Mouse (Mus musculus) lung, embryonic 14.5 days (tissue): ENCODE results near the gene Ptprm. TPM values are rescaled to one million over a fixed set of nuclear protein-coding genes. Genes with fewer than 3 reads are reported as not detected.
A peak's percentile ranks its signal among the peaks of the same experiment; 100 is the strongest.

Experiments used
- ATAC-seq: fragments of 200-750 bp; cut with Nextera tagmentation; 2 replicates; pipeline ENCODE4 v1.8.0; 2017; ENCODE audit warnings: mild to moderate bottlenecking, moderate TSS enrichment, moderate library complexity; ENCODE audit not compliant: insufficient read depth
- DNase-seq: peaks from one replicate; pipeline ENCODE4 v3.0.0-alpha.2; 2015
- H3K27ac ChIP-seq: fragments of 300-500 bp; sonication (generic); 2 replicates; pipeline ENCODE4 v1.5.1; 2014; ENCODE audit warnings: low read depth, mild to moderate bottlenecking, moderate library complexity
- H3K27me3 ChIP-seq: fragments of 300-500 bp; sonication (generic); 2 replicates; pipeline ENCODE4 v1.6.1; 2014; ENCODE audit warnings: low read length, control low read depth; ENCODE audit not compliant: insufficient read depth
- H3K36me3 ChIP-seq: fragments of 300-500 bp; sonication (generic); 2 replicates; pipeline ENCODE4 v1.6.1; 2014; ENCODE audit warnings: control low read depth; ENCODE audit not compliant: insufficient read depth
- H3K4me1 ChIP-seq: fragments of 300-500 bp; sonication (generic); 2 replicates; pipeline ENCODE4 v1.6.1; 2014; ENCODE audit warnings: antibody characterized with exemption, control low read depth; ENCODE audit not compliant: insufficient read depth
- H3K4me2 ChIP-seq: fragments of 300-500 bp; sonication (generic); 2 replicates; pipeline ENCODE4 v1.6.1; 2014; ENCODE audit warnings: mild to moderate bottlenecking
- H3K4me3 ChIP-seq: fragments of 300-500 bp; sonication (generic); 2 replicates; pipeline ENCODE4 v1.5.1; 2014; ENCODE audit warnings: low read depth, low read length
- H3K9ac ChIP-seq: fragments of 300-500 bp; sonication (generic); 2 replicates; pipeline ENCODE4 v1.6.1; 2014
- H3K9me3 ChIP-seq: fragments of 300-500 bp; sonication (generic); 2 replicates; pipeline ENCODE4 v1.6.1; 2016; ENCODE audit warnings: low read depth, low read length, control low read depth
- CTCF ChIP-seq: IDR thresholded peaks from 2 replicates; pipeline ENCODE4 v1.5.1; 2016; ENCODE audit warnings: antibody characterized with exemption, low read depth
- WGBS: fragments of 180-500 bp; shearing (Covaris S2); extraction: QIAGEN DNeasy Blood & Tissue Kit; methylation state at CpG from one replicate; pipeline ENCODE4 v1.1.7; 2014; 5-methylcytosine and 5-hydroxymethylcytosine counted together
- polyA plus RNA-seq: library from polyadenylated mRNA; unstranded; fragments of >200 nt; fragmentation: Nextera tagmentation; extraction: Ambion mirVana; gene quantifications from 2 replicates; pipeline ENCODE4 v1.2.1, GENCODE M21; 2014

Ptprm gene
- polyA plus RNA-seq, 1 experiment from 2014 or later: 45.4 TPM

DNA sequence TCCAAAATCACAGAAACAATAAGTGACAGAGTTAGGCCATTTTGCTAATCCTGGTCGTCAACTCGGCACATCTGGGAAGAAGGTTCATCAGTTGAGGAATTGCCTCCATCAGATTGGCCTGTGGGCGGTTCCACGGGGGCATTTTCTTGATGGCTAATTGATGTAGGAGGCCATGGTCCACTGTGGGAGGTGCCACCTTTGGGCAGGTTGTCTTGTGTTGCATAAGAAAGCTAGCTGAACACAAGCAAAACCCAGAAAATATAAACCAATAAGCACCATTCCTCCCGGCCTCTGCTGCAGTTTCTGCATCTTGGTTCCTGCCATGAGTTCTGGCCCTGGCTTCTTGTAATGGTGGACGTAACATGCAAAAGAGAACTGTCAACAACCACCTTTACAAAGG, 358.2 kb downstream of the Ptprm start:
- ATAC-seq (no peak), DNase-seq (no peak)
- H3K4me3 ChIP-seq: no peak overlapping the region
- no peak overlapping the region for H3K9ac ChIP-seq
- 91% methylated on average over 6 of the region's 6 CpGs for WGBS
- no peaks in the 10 kb centered on the region for H3K27me3 ChIP-seq
- no peak overlapping the region for H3K27ac ChIP-seq
- no peak overlapping the region for H3K4me2 ChIP-seq
- H3K36me3 ChIP-seq: no peaks in the 10 kb centered on the region
- no peaks in the 10 kb centered on the region for H3K4me1 ChIP-seq
- H3K9me3 ChIP-seq: no peaks in the 10 kb centered on the region; the same call in 1 of the 2 replicates
- TF ChIP-seq CTCF: no peak

DNA sequence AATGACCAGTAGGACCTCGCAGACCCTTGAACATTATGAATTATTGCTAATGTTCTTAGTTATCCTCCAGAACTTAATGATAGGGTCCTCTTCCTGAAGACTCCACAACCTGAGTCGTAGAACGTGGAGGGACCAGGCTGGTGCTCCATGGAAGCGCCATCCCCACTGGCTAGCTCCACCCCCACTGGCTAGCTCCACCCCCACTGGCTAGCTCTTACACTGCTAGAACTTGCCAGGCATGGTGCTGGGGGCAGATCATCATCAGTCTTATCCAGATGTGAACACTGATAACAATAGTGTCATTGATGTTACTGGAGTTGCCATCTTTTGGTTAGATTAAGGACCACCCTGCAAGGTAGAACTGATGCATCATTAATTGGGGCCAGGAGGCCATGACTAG, 362.4 kb downstream of the Ptprm start:
- Histone ChIP-seq H3K4me2 (no peak overlapping the region), H3K9me3 (no peaks in the 10 kb centered on the region), H3K27ac (no peak overlapping the region), H3K4me1 (no peaks in the 10 kb centered on the region), H3K9ac (no peak overlapping the region), H3K36me3 (no peaks in the 10 kb centered on the region), H3K27me3 (no peaks in the 10 kb centered on the region), H3K4me3 (no peak overlapping the region)
- DNase-seq (no peak), ATAC-seq (no peak)
- WGBS: 90% methylated on average over 4 of the region's 4 CpGs
- no peak for TF ChIP-seq CTCF

DNA sequence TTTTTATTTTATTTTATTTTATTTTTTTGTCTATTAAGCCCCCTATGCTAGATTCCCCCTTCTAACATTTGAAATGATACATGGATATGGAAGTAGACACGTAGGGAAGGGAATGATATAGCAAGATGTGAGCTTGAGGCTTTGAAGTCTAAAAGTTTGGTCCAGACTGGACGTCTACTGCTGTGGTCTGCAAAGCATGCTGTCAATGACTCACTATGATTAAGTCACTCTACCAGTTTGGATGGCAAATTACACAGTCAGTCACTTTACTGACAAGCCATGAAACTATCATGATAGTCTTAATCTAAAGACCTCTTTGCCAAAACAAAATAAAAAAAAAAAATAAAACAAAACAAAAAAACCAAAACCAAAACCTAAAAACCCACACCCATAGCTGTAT, 363.5 kb downstream of the Ptprm start:
- Histone ChIP-seq H3K4me2 (no peak overlapping the region), H3K4me1 (no peaks in the 10 kb centered on the region), H3K9me3 (no peaks in the 10 kb centered on the region), H3K4me3 (no peak overlapping the region), H3K27ac (no peak overlapping the region), H3K27me3 (no peaks in the 10 kb centered on the region), H3K9ac (no peak overlapping the region), H3K36me3 (no peaks in the 10 kb centered on the region)
- DNase-seq (no peak), ATAC-seq (no peak)
- WGBS: 42% methylated on average over 2 of the region's 2 CpGs
- TF ChIP-seq CTCF: no peak

DNA sequence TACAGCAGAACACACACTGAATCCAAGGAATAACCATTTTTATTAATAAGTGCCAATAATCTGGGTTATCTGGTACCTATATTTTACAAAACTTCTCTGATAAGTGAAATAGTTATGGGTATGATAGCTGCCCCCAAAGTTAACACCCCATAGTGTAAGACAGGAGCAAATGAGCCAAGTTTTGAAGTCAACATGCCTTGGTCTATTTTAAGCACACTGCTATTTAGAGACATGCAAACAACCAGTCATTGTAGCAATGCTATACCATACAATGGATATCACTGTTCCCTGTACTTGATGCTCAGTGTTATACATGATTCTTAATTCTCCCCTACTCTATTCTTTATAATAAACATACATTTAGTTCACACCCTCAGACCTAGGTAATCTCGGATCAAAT, 366.2 kb downstream of the Ptprm start:
- WGBS: 80% methylated on average over 1 of the region's 1 CpGs
- no peak for ATAC-seq
- Histone ChIP-seq H3K9ac (no peak overlapping the region), H3K4me2 (no peak overlapping the region), H3K27me3 (no peaks in the 10 kb centered on the region), H3K36me3 (no peaks in the 10 kb centered on the region), H3K4me3 (no peak overlapping the region), H3K9me3 (no peaks in the 10 kb centered on the region), H3K27ac (no peak overlapping the region), H3K4me1 (no peaks in the 10 kb centered on the region)
- no peak for TF ChIP-seq CTCF
- no peak for DNase-seq

DNA sequence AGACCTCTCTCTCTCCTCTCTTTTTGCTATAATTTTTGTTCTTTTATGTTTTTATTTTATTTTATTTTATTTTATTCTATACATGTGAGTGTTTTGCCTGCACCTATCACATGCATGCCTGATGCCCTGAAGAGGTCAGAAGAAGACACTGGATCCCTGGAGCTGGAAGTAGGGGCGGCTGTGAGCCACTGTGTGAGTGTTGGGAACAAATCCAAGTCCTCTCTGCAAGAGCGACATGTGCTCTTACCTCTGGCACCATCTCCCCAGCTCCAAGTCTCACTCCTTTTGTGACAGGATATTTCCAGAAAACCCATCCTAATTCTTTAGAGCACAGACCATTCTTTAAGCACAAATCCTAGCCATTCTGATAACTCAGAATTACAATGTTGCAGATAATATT, 372.6 kb downstream of the Ptprm start:
- no peak for TF ChIP-seq CTCF

DNA sequence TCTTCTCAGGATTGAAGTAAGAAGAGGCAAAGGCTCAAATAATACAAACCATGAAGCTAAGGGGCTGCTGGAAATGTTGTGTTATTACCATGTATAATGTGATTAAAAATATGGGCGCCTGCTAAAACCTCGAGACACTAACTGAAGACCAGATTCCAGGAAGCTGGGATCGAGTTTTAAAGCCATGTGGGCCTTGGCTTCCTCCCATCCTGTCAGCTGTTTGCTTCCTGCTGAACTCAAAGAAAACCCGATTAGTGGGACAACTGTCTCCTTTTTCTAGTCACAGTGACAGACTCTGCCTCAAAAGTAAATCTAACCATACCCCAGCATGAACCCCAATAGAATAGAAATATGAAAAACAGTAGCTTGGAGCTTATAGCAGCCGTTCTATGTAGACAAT, 374.3 kb downstream of the Ptprm start:
- DNase-seq (peak; percentile 11), ATAC-seq (no peak)
- Histone ChIP-seq H3K27me3 (no peaks in the 10 kb centered on the region), H3K4me2 (no peak overlapping the region), H3K4me1 (no peaks in the 10 kb centered on the region), H3K36me3 (no peaks in the 10 kb centered on the region), H3K9ac (no peak overlapping the region), H3K4me3 (no peak overlapping the region), H3K9me3 (no peaks in the 10 kb centered on the region), H3K27ac (no peak overlapping the region)
- TF ChIP-seq CTCF: no peak
- WGBS: 68% methylated on average over 5 of the region's 5 CpGs

More for the DNA sequence above, 372.6 kb downstream of the Ptprm start:
- H3K9ac ChIP-seq: no peak overlapping the region
- H3K36me3 ChIP-seq: no peaks in the 10 kb centered on the region
- H3K4me1 ChIP-seq: no peaks in the 10 kb centered on the region
- no peak overlapping the region for H3K4me3 ChIP-seq
- 53% methylated on average over 2 of the region's 2 CpGs for WGBS
- no peaks in the 10 kb centered on the region for H3K9me3 ChIP-seq
- DNase-seq: no peak
- H3K27me3 ChIP-seq: no peaks in the 10 kb centered on the region
- H3K4me2 ChIP-seq: no peak overlapping the region
- H3K27ac ChIP-seq: no peak overlapping the region
- ATAC-seq: no peak

DNA sequence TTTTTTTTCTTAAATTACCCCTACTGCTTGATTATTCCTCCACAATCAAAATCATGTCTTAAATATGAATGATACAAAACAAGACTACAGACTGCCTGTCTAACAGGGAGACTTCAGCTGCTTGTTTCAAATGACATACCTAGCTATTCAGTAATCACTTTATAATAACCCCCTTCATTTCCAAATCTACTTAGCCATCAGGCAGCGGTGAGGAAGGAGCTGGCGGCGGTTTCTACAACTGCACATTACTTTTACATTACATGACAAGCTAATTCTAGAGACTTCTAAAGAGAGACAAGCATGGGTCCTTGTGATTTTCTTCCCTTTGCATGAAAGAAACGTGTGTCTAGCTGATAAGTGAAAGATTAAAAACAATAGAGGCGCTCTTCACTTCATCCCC, 377.8 kb downstream of the Ptprm start:
- ATAC-seq: no peak
- Histone ChIP-seq H3K4me3 (no peak overlapping the region), H3K9ac (no peak overlapping the region), H3K4me2 (no peak overlapping the region), H3K36me3 (no peaks in the 10 kb centered on the region), H3K9me3 (no peaks in the 10 kb centered on the region), H3K27ac (no peak overlapping the region), H3K4me1 (no peaks in the 10 kb centered on the region), H3K27me3 (no peaks in the 10 kb centered on the region)
- DNase-seq: no peak
- TF ChIP-seq CTCF: no peak
- 78% methylated on average over 5 of the region's 5 CpGs for WGBS

DNA sequence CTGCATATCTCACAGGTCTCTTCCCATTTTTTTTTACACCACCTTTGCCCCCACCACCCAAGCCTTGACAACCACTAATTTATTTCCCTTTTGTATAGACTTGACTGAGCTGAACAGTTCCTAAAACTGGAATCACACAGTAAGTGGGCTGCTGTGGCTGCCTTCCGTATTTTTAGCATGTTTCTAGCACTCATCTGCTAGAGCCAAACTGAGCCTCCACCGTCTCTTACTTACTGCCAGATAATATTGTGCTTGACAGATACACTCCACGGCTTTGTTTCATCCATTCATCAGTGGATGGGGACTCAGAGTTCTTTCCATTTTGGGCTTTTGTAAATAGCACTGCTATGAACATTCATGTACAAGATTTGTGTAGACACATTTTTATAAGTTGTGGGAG, 381.3 kb downstream of the Ptprm start:
- Histone ChIP-seq H3K36me3 (no peaks in the 10 kb centered on the region), H3K4me3 (no peak overlapping the region), H3K4me1 (no peaks in the 10 kb centered on the region), H3K27ac (no peak overlapping the region), H3K9me3 (no peaks in the 10 kb centered on the region), H3K4me2 (no peak overlapping the region), H3K27me3 (no peaks in the 10 kb centered on the region), H3K9ac (no peak overlapping the region)
- ATAC-seq (no peak), DNase-seq (no peak)
- TF ChIP-seq CTCF: no peak
- 49% methylated on average over 3 of the region's 3 CpGs for WGBS
